Mouse (Mus musculus): ENCODE measurements at regions not wholly inside any gene's neighbourhood (a gene's known extent, or its start where the extent isn't known, plus 50 kb on each side); places are given as distances from the start of the nearest gene placed in this dataset.
"Not testable (repeated sequence)": the region's sequence is repeated elsewhere in the genome, so short reads cannot be mapped to it uniquely, and the experiment has no call there.

DNA sequence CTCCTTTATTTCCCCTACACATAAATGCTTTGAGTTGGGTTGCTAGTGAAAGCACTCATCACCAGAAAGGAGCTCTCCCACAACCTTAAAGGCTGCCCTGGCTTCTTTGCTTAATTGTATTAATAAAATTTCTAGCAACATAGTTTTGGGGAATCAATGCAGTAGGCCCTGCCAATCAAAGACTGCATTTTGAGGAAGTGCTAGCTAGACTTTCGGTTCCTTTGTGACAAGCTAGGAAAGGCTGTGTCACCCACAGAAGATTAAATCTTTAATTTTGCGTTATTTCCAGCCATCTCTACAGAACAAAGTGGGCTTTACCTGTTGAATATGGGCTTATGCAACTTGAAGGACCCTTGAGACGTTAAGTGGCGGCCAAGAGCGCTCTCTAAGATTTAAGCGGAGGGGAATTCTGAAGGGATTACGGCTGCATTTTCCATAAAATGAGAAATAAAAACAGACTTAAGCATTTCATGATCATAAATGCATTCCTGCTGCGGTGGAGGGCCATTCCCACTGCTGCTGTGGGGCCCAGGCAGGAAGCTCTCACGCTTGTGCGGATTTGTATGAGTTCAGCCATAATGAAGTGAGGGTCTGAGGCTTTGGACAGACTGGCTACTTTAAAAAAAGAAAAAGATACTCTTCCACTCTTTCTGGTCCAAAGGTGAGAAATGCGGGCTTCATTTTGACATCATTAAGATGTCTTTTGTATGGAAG is 318.4 kb upstream of the Shh start:
- 84% methylated on average over 11 of the region's 11 CpGs for WGBS
- no peak for DNase-seq (ENCODE audit: low spot score)

DNA sequence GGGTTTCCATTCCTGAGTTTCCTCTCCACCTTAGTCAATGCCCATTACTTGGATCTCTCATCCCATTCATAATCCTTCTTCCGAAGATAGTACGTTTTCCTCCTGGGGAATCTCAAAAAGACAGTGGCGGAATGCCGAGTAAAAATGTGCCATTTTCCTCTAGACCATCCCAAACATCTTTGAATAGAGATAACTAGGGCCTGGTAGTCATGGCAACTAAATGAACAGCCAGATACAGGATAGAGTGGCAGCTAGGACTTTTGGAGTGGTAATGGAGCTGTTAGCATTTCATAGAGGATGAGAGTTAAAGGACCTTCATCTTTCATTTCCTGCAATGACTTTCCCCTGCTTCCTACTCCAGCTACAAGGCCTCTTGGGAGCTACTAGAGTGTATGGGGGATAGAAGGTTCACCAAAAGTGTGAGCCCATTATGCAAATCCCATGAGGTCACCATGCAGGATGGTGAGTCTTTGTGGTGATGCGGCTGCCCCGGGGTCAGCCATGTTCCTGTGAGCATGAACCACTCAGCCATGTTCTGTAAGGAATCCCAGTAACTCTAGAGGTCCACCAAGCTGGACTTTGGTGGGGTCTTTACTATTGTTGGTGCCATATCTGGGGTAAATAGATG is 317.4 kb upstream of the Shh start:
- 89% methylated on average over 6 of the region's 6 CpGs for WGBS
- no peak for DNase-seq (ENCODE audit: low spot score)
- Histone ChIP-seq H3K4me1 (no peaks in the 10 kb centered on the region), H3K27me3 (ENCODE audit: insufficient read depth, poor library complexity, severe bottlenecking) (no peaks in the 10 kb centered on the region), H3K36me3 (no peaks in the 10 kb centered on the region), H3K4me3 (no peak overlapping the region), H3K27ac (no peak overlapping the region), H3K9me3 (no peaks in the 10 kb centered on the region)

More for the DNA sequence above, 318.4 kb upstream of the Shh start:
- Histone ChIP-seq H3K27me3 (ENCODE audit: insufficient read depth, poor library complexity, severe bottlenecking) (no peaks in the 10 kb centered on the region), H3K4me1 (no peaks in the 10 kb centered on the region), H3K27ac (no peak overlapping the region), H3K36me3 (no peaks in the 10 kb centered on the region), H3K4me3 (no peak overlapping the region), H3K9me3 (no peaks in the 10 kb centered on the region)

DNA sequence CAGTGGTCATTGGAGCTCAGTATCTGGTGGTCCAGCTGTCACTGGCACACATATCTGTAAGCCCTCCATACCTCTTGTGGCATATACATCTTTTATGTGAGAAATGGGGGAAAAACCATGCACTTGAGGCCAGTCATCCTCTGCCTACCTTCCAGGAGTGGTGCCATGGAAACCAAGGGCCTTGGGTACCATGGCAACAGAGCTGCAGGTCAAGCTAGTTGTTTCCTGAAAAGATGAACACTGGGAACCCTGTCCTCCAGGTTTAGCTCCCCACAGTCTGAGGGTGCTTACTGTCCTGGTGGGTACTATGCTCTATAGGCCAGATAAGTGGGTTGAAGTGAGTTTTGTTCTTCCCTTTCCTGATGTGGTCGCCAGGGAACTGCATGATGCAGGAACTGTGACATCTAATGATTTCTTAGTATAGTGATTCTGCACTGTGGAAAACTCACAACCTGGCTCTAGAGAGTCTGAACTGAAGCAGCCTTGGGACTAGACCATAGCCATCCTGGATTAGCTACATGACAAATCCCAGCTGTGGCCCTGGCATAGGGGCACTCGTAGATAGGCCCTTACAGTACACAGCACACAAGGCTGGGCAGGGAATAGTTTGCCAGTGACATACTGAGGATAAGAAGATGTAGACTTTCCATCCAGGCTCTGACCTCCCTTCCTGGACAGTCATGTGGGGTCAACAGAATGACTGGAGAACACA is 308.7 kb upstream of the Shh start:
- Histone ChIP-seq H3K9me3 (no peaks in the 10 kb centered on the region), H3K4me1 (no peaks in the 10 kb centered on the region), H3K27ac (no peak overlapping the region), H3K4me3 (no peak overlapping the region), H3K27me3 (ENCODE audit: insufficient read depth, poor library complexity, severe bottlenecking) (no peaks in the 10 kb centered on the region), H3K36me3 (no peaks in the 10 kb centered on the region)
- no peak for DNase-seq (ENCODE audit: low spot score)
- 85% methylated on average over 2 of the region's 2 CpGs for WGBS

DNA sequence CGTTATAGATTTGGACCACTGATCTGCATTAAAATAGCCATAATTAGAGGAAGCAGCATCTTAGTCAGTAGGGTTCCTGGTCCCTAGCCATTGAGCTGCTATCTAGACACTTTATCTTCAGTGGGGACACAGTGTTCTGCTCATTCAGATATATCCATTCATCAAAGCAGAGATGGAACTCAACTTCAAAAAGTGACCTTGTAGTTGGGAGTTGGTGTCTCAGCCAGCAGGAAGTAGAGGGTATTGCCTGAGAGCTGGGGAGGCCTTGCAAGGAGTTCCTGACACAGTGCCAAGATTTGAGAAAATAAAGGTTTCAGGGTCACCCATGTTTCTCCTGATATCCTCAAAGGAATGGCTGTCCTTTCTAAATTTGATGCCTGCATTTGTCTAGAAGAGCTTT is 304.7 kb upstream of the Shh start:
- Histone ChIP-seq H3K4me3 (no peak overlapping the region), H3K9me3 (no peaks in the 10 kb centered on the region), H3K4me1 (no peaks in the 10 kb centered on the region), H3K27me3 (ENCODE audit: insufficient read depth, poor library complexity, severe bottlenecking) (no peaks in the 10 kb centered on the region), H3K36me3 (no peaks in the 10 kb centered on the region), H3K27ac (no peak overlapping the region)
- 95% methylated on average over 1 of the region's 1 CpGs for WGBS
- DNase-seq (ENCODE audit: low spot score) = no peak

DNA sequence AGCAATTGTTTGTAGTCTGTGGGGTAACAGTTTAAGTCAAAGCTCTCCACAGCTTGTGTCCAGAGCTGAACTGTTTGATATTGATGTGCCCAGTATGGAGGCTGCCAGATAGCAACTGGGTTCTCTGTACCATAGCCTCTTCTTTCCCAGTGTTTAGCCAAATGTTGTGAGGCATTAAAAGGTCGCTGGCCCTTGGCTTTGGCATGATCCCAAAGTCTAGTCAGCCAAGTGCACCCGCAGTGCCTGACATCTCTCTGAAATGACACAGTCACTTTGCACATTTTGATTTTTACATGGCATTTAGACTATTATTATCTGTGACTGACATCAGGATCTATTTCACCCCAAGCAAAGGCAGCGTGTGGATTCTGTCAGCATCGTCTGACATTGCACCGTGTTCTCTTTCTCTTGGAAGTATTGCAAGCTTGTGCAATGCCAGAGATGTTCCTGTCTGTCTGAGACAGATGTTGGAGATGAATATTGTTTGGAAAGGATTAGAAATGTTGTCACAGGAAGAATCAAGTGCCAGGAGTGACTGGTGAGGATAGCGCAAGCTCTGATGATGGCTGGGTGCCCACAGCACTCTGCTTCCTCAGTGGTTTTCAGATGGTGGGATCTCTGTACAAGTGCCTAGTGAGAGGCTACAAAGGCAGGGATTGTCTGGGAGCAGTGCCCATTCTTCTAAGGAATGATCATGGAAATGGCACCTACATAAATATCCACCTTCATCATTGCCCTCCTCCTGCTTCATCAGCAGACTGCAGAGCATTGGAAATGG is 289.3 kb upstream of the Shh start:
- H3K4me1 ChIP-seq = no peaks in the 10 kb centered on the region
- no peak overlapping the region for H3K4me3 ChIP-seq
- WGBS = 88% methylated on average over 6 of the region's 6 CpGs
- H3K36me3 ChIP-seq = no peaks in the 10 kb centered on the region
- no peak for DNase-seq (ENCODE audit: low spot score)
- H3K27me3 ChIP-seq (ENCODE audit: insufficient read depth, poor library complexity, severe bottlenecking) = no peaks in the 10 kb centered on the region
- no peaks in the 10 kb centered on the region for H3K9me3 ChIP-seq
- H3K27ac ChIP-seq = no peak overlapping the region

DNA sequence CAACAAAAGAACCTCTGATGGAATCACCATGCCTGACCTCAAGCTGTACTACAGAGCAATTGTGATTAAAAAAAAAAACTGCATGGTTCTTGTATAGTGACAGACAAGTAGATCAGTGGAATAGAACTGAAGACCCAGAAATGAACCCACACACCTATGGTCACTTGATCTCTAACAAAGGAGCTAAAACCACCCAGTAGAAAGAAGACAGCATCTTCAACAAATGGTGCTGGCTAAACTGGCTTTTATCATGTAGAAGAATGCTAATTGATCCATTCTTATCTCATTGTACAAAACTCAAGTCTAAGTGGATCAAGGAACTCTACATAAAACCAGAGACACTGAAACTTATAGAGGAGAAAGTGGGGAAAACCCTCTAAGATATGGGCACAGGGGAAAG is 284.8 kb upstream of the Shh start:
- H3K27ac ChIP-seq; DNase-seq (ENCODE audit: low spot score); H3K4me1 ChIP-seq; H3K36me3 ChIP-seq; H3K4me3 ChIP-seq; H3K9me3 ChIP-seq; H3K27me3 ChIP-seq (ENCODE audit: insufficient read depth, poor library complexity, severe bottlenecking): not testable (repeated sequence)

DNA sequence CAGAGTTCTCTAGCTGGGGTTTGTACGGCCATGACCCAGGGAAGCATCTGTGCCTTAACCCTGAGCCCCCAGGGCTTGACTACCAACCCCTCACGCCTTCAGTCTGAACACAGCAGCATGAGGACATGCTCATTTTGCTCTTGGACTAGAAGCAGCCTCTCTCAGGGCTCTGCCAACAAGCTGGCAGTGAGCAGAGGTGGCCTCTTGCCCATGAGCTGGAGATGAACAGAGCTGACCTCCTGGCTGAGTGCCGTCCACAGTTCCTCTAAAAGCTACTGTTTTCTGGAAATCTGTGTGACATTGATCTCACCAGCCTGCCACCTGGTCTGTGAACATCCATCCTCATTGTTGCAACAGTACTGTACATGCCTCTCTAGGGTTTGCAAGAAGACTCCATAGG is 267.7 kb upstream of the Shh start:
- Histone ChIP-seq H3K36me3 (no peaks in the 10 kb centered on the region), H3K4me1 (no peaks in the 10 kb centered on the region), H3K27me3 (ENCODE audit: insufficient read depth, poor library complexity, severe bottlenecking) (no peaks in the 10 kb centered on the region; the same call in 1 of the 2 replicates), H3K9me3 (no peaks in the 10 kb centered on the region), H3K4me3 (no peak overlapping the region), H3K27ac (no peak overlapping the region)
- DNase-seq (ENCODE audit: low spot score) = no peak
- WGBS = 84% methylated on average over 3 of the region's 3 CpGs

DNA sequence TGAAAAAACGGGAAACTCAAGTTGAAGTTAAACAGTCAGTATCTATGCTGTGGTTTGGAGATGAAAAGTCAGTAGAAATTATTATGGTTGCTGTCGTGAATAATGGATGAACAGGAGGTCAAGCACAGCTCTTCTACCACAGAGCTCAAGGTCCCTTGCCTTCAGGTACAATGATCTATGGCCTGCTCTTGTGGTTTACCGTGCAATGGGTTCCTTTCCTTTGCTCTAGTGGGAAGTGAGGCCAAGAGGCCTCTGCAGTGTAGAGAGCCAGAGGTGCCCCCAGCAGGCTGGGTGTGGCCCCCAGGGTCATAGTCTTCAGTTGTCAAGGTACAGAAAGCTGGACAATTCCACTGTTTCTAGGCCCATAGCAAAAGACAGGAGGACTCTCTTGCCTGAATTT is 255.0 kb upstream of the Shh start:
- Histone ChIP-seq H3K36me3 (no peaks in the 10 kb centered on the region), H3K27me3 (ENCODE audit: insufficient read depth, poor library complexity, severe bottlenecking) (no peaks in the 10 kb centered on the region), H3K4me1 (no peaks in the 10 kb centered on the region), H3K9me3 (no peaks in the 10 kb centered on the region), H3K27ac (no peak overlapping the region), H3K4me3 (no peak overlapping the region)
- no peak for DNase-seq (ENCODE audit: low spot score)
- 81% methylated on average over 3 of the region's 3 CpGs for WGBS

DNA sequence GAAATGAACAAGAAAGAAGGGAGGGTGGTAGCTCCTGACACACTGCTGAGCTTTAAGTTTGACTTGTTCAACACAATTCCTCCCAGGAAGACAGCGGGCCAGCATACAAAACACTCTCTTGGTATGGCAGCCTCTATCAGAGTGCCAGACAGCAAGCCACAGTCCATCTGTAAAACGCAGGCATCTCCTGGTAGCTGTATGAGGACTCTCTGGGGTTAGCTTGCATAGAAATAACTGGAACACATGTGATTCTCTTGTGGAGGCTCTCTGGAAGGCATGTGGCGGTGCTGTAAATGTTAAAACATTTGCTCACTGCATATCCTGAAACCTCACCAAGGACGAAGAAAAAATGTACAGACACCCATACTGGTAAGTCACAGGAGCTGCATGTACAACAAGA is 247.9 kb upstream of the Shh start:
- WGBS = 87% methylated on average over 4 of the region's 4 CpGs
- Histone ChIP-seq H3K27ac (no peak overlapping the region), H3K27me3 (ENCODE audit: insufficient read depth, poor library complexity, severe bottlenecking) (no peaks in the 10 kb centered on the region), H3K36me3 (no peaks in the 10 kb centered on the region), H3K9me3 (no peaks in the 10 kb centered on the region), H3K4me3 (no peak overlapping the region), H3K4me1 (no peaks in the 10 kb centered on the region)
- no peak for DNase-seq (ENCODE audit: low spot score)

DNA sequence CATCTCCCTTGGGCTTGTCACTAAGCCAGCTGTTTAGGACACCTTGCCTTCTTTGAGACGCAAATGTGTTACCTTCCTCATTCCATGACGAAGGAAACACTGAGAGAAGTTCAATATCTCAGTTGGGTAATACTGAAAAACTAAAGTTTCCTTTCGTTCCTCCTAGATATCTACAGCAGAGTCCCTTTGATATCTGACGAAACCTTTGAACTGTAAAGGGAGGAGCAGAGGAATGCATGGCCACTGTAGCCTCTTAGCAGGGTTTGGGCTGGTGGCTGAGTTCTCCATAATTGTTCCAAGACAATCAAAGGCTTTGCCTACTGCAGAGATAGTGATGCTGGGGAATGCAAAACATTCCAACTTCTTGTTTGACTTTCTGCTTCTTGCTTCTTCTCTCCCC is 243.5 kb upstream of the Shh start:
- H3K27me3 ChIP-seq (ENCODE audit: insufficient read depth, poor library complexity, severe bottlenecking) = no peaks in the 10 kb centered on the region

DNA sequence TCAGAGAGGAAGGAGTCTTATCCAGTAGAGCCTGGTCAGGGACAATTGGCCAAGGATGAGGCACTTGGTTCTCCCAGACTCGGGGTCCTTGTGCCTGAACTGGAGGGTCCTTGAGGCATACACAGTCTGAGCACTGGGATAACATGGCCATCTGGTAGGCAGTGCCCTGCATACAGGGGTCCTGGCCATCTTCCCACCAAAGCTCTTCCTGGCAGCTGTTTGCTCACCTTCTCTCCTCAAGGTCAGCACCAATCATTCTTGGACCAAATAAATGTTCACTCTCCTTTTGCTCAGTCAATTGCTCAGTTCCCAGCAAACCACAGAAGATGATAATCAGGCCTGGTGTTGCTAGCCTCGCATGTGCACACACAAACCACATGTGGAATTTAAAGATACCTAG is 242.6 kb upstream of the Shh start:
- Histone ChIP-seq H3K27me3 (ENCODE audit: insufficient read depth, poor library complexity, severe bottlenecking) (no peaks in the 10 kb centered on the region), H3K4me3 (no peak overlapping the region), H3K4me1 (no peaks in the 10 kb centered on the region), H3K36me3 (no peaks in the 10 kb centered on the region), H3K9me3 (no peaks in the 10 kb centered on the region), H3K27ac (no peak overlapping the region)
- WGBS = 80% methylated on average over 2 of the region's 2 CpGs
- no peak for DNase-seq (ENCODE audit: low spot score)

More for the DNA sequence above, 243.5 kb upstream of the Shh start:
- WGBS = 52% methylated on average over 4 of the region's 4 CpGs
- no peak overlapping the region for H3K27ac ChIP-seq
- no peaks in the 10 kb centered on the region for H3K4me1 ChIP-seq
- H3K4me3 ChIP-seq = no peak overlapping the region
- no peaks in the 10 kb centered on the region for H3K9me3 ChIP-seq
- H3K36me3 ChIP-seq = no peaks in the 10 kb centered on the region
- no peak for DNase-seq (ENCODE audit: low spot score)

DNA sequence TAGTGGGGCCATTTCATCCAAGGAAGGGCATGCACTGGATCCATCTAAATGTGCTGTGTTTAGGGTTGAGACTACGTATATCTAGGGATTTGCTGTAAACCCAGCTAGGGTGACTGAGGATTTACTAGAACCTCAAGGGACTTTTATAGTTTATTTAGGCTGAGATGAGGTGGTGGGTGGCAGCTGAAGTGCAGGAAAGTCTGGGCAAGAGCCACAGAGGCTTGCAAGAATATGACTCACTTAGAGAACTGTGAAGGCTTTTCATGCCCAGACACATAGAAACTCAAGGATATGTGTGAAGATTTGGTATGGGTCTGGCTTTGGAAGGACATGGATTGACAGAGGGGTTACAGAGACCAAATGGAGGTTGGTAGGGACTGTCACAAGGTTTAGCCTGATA is 237.3 kb upstream of the Shh start:
- no peaks in the 10 kb centered on the region for H3K27me3 ChIP-seq (ENCODE audit: insufficient read depth, poor library complexity, severe bottlenecking)
- H3K27ac ChIP-seq = no peak overlapping the region
- no peak overlapping the region for H3K4me3 ChIP-seq
- no peaks in the 10 kb centered on the region for H3K36me3 ChIP-seq
- no peak for DNase-seq (ENCODE audit: low spot score)
- H3K9me3 ChIP-seq = no peaks in the 10 kb centered on the region
- no peaks in the 10 kb centered on the region for H3K4me1 ChIP-seq
- WGBS = 80% methylated on average over 1 of the region's 1 CpGs

DNA sequence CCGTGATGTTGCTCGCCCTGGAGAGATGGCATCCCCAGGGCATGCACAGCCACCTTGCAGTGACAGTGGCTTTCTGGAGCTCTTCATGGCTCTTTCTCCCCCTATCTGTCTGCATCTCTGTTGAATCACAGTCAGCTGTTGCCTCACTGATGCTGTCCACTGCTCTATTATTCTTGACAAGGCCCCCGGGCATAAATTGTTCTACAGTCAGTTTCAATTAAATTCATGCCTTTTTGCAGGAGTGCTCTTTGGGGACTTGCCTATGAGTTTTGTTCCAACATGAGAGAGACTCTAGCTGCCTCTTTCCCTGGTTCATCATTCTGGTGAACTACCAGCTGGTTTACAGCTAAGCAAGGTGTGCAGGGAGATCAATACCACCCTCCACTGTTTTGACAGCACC is 229.9 kb upstream of the Shh start:
- Histone ChIP-seq H3K36me3 (no peaks in the 10 kb centered on the region), H3K27me3 (ENCODE audit: insufficient read depth, poor library complexity, severe bottlenecking) (no peaks in the 10 kb centered on the region), H3K27ac (no peak overlapping the region), H3K4me1 (no peaks in the 10 kb centered on the region), H3K4me3 (no peak overlapping the region), H3K9me3 (no peaks in the 10 kb centered on the region)
- DNase-seq (ENCODE audit: low spot score) = no peak
- 69% methylated on average over 3 of the region's 3 CpGs for WGBS
